Mouse (Mus musculus): ENCODE measurements at regions not wholly inside any gene's neighbourhood (a gene's known extent, or its start where the extent isn't known, plus 50 kb on each side); places are given as distances from the start of the nearest gene placed in this dataset.

- no peaks in the 10 kb centered on the region for H3K9me3 ChIP-seq (ENCODE audit: control insufficient read depth, low read length)
- 85% methylated on average over 11 of the region's 11 CpGs for WGBS
- peaks cover 5% of the 10 kb centered on the region; the same call in 1 of the 2 replicates for H3K4me1 ChIP-seq (replicated peaks; ENCODE audit: control insufficient read depth, insufficient read depth, low read length)
- DNase-seq (ENCODE audit: low spot score): no peak
- ATAC-seq (ENCODE audit: low FRiP score): no peak
- H3K9ac ChIP-seq: no peak overlapping the region
- no peaks in the 10 kb centered on the region for H3K27me3 ChIP-seq (ENCODE audit: control insufficient read depth, insufficient read depth, low read length)
- H3K27ac ChIP-seq: no peak overlapping the region
- H3K4me2 ChIP-seq (replicated peaks): no peak overlapping the region
- H3K36me3 ChIP-seq (replicated peaks; ENCODE audit: control insufficient read depth, insufficient read depth): no peaks in the 10 kb centered on the region
- H3K4me3 ChIP-seq (replicated peaks; ENCODE audit: low read length): no peak overlapping the region
Measured at GRCm38 (mm10) chr17:63690829-63691689, 171.8 kb upstream of the Fer start.

GRCm38 (mm10) chr17:63691690-63691968, 171.2 kb upstream of the Fer start:
- Histone ChIP-seq H3K27ac (no peak overlapping the region), H3K4me2 (replicated peaks) (no peak overlapping the region), H3K9me3 (ENCODE audit: control insufficient read depth, low read length) (no peaks in the 10 kb centered on the region), H3K9ac (no peak overlapping the region), H3K36me3 (replicated peaks; ENCODE audit: control insufficient read depth, insufficient read depth) (no peaks in the 10 kb centered on the region), H3K4me3 (replicated peaks; ENCODE audit: low read length) (no peak overlapping the region), H3K4me1 (replicated peaks; ENCODE audit: control insufficient read depth, insufficient read depth, low read length) (no peaks in the 10 kb centered on the region), H3K27me3 (ENCODE audit: control insufficient read depth, insufficient read depth, low read length) (no peaks in the 10 kb centered on the region)
- WGBS: 79% methylated on average over 3 of the region's 3 CpGs
- DNase-seq (ENCODE audit: low spot score) (no peak), ATAC-seq (ENCODE audit: low FRiP score) (no peak)

GRCm38 (mm10) chr17:63693274-63693673, 169.6 kb upstream of the Fer start:
- H3K4me1 ChIP-seq (replicated peaks; ENCODE audit: control insufficient read depth, insufficient read depth, low read length): no peaks in the 10 kb centered on the region
- H3K9ac ChIP-seq: no peak overlapping the region
- H3K4me3 ChIP-seq (replicated peaks; ENCODE audit: low read length): no peak overlapping the region
- no peaks in the 10 kb centered on the region for H3K27me3 ChIP-seq (ENCODE audit: control insufficient read depth, insufficient read depth, low read length)
- no peak overlapping the region for H3K27ac ChIP-seq
- no peak for ATAC-seq (ENCODE audit: low FRiP score)
- no peak for DNase-seq (ENCODE audit: low spot score)
- 71% methylated on average over 1 of the region's 1 CpGs for WGBS
- H3K36me3 ChIP-seq (replicated peaks; ENCODE audit: control insufficient read depth, insufficient read depth): no peaks in the 10 kb centered on the region
- no peaks in the 10 kb centered on the region for H3K9me3 ChIP-seq (ENCODE audit: control insufficient read depth, low read length)
- no peak overlapping the region for H3K4me2 ChIP-seq (replicated peaks)

- no peak overlapping the region for H3K27ac ChIP-seq
- no peak overlapping the region for H3K9ac ChIP-seq
- ATAC-seq (ENCODE audit: low FRiP score) (no peak), DNase-seq (ENCODE audit: low spot score) (no peak)
- no peak overlapping the region for H3K4me2 ChIP-seq (replicated peaks)
- no peaks in the 10 kb centered on the region for H3K4me1 ChIP-seq (replicated peaks; ENCODE audit: control insufficient read depth, insufficient read depth, low read length)
- WGBS: 86% methylated on average over 6 of the region's 6 CpGs
- no peaks in the 10 kb centered on the region for H3K36me3 ChIP-seq (replicated peaks; ENCODE audit: control insufficient read depth, insufficient read depth)
- no peaks in the 10 kb centered on the region for H3K9me3 ChIP-seq (ENCODE audit: control insufficient read depth, low read length)
- no peaks in the 10 kb centered on the region for H3K27me3 ChIP-seq (ENCODE audit: control insufficient read depth, insufficient read depth, low read length)
- H3K4me3 ChIP-seq (replicated peaks; ENCODE audit: low read length): no peak overlapping the region
Measured at GRCm38 (mm10) chr17:63699537-63699936, 163.3 kb upstream of the Fer start.

GRCm38 (mm10) chr17:63704991-63705390, 157.9 kb upstream of the Fer start:
- no peaks in the 10 kb centered on the region for H3K4me1 ChIP-seq (replicated peaks; ENCODE audit: control insufficient read depth, insufficient read depth, low read length)
- H3K4me3 ChIP-seq (replicated peaks; ENCODE audit: low read length): no peak overlapping the region
- no peaks in the 10 kb centered on the region for H3K9me3 ChIP-seq (ENCODE audit: control insufficient read depth, low read length)
- H3K36me3 ChIP-seq (replicated peaks; ENCODE audit: control insufficient read depth, insufficient read depth): no peaks in the 10 kb centered on the region
- no peak for DNase-seq (ENCODE audit: low spot score)
- H3K4me2 ChIP-seq (replicated peaks): no peak overlapping the region
- H3K27ac ChIP-seq: no peak overlapping the region
- H3K27me3 ChIP-seq (ENCODE audit: control insufficient read depth, insufficient read depth, low read length): no peaks in the 10 kb centered on the region
- no peak for ATAC-seq (ENCODE audit: low FRiP score)
- H3K9ac ChIP-seq: no peak overlapping the region
- WGBS: 91% methylated on average over 3 of the region's 3 CpGs

GRCm38 (mm10) chr17:63712937-63713336, 149.9 kb upstream of the Fer start:
- H3K4me3 ChIP-seq (replicated peaks; ENCODE audit: low read length): no peak overlapping the region
- ATAC-seq (ENCODE audit: low FRiP score): no peak
- H3K9ac ChIP-seq: no peak overlapping the region
- no peak for DNase-seq (ENCODE audit: low spot score)
- H3K4me2 ChIP-seq (replicated peaks): no peak overlapping the region
- H3K27me3 ChIP-seq (ENCODE audit: control insufficient read depth, insufficient read depth, low read length): no peaks in the 10 kb centered on the region
- 58% methylated on average over 6 of the region's 6 CpGs for WGBS
- H3K27ac ChIP-seq: no peak overlapping the region
- H3K9me3 ChIP-seq (ENCODE audit: control insufficient read depth, low read length): no peaks in the 10 kb centered on the region
- H3K36me3 ChIP-seq (replicated peaks; ENCODE audit: control insufficient read depth, insufficient read depth): no peaks in the 10 kb centered on the region
- H3K4me1 ChIP-seq (replicated peaks; ENCODE audit: control insufficient read depth, insufficient read depth, low read length): no peaks in the 10 kb centered on the region

GRCm38 (mm10) chr17:63715687-63716086, 147.2 kb upstream of the Fer start:
- WGBS: 89% methylated on average over 9 of the region's 9 CpGs
- Histone ChIP-seq H3K27me3 (ENCODE audit: control insufficient read depth, insufficient read depth, low read length) (no peaks in the 10 kb centered on the region), H3K36me3 (replicated peaks; ENCODE audit: control insufficient read depth, insufficient read depth) (no peaks in the 10 kb centered on the region), H3K9ac (no peak overlapping the region), H3K9me3 (ENCODE audit: control insufficient read depth, low read length) (no peaks in the 10 kb centered on the region), H3K4me2 (replicated peaks) (no peak overlapping the region), H3K4me3 (replicated peaks; ENCODE audit: low read length) (no peak overlapping the region), H3K4me1 (replicated peaks; ENCODE audit: control insufficient read depth, insufficient read depth, low read length) (peaks cover 10% of the 10 kb centered on the region; the same call in 1 of the 2 replicates), H3K27ac (0 out of 2 replicates have a peak overlapping the region, but pooled peaks have one; percentile 9)
- ATAC-seq (ENCODE audit: low FRiP score) (no peak), DNase-seq (ENCODE audit: low spot score) (no peak)

- no peak overlapping the region for H3K4me2 ChIP-seq (replicated peaks)
- DNase-seq (ENCODE audit: low spot score): no peak
- H3K4me1 ChIP-seq (replicated peaks; ENCODE audit: control insufficient read depth, insufficient read depth, low read length): peaks cover 10% of the 10 kb centered on the region; the same call in 1 of the 2 replicates
- H3K9me3 ChIP-seq (ENCODE audit: control insufficient read depth, low read length): no peaks in the 10 kb centered on the region
- WGBS: 42% methylated on average over 6 of the region's 6 CpGs
- no peaks in the 10 kb centered on the region for H3K27me3 ChIP-seq (ENCODE audit: control insufficient read depth, insufficient read depth, low read length)
- no peak overlapping the region for H3K4me3 ChIP-seq (replicated peaks; ENCODE audit: low read length)
- no peaks in the 10 kb centered on the region for H3K36me3 ChIP-seq (replicated peaks; ENCODE audit: control insufficient read depth, insufficient read depth)
- no peak overlapping the region for H3K9ac ChIP-seq
- ATAC-seq (ENCODE audit: low FRiP score): no peak
- 0 out of 2 replicates have a peak overlapping the region, but pooled peaks have one; percentile 9 for H3K27ac ChIP-seq
Measured at GRCm38 (mm10) chr17:63716161-63716560, 146.7 kb upstream of the Fer start.

GRCm38 (mm10) chr17:63717051-63717578, 145.7 kb upstream of the Fer start:
- no peak for ATAC-seq (ENCODE audit: low FRiP score)
- Histone ChIP-seq H3K4me2 (replicated peaks) (no peak overlapping the region), H3K9ac (no peak overlapping the region), H3K4me3 (replicated peaks; ENCODE audit: low read length) (no peak overlapping the region), H3K36me3 (replicated peaks; ENCODE audit: control insufficient read depth, insufficient read depth) (no peaks in the 10 kb centered on the region), H3K27ac (no peak overlapping the region), H3K9me3 (ENCODE audit: control insufficient read depth, low read length) (no peaks in the 10 kb centered on the region), H3K4me1 (replicated peaks; ENCODE audit: control insufficient read depth, insufficient read depth, low read length) (peaks cover 10% of the 10 kb centered on the region; the same call in 1 of the 2 replicates), H3K27me3 (ENCODE audit: control insufficient read depth, insufficient read depth, low read length) (no peaks in the 10 kb centered on the region)
- 52% methylated on average over 9 of the region's 9 CpGs for WGBS
- DNase-seq (ENCODE audit: low spot score): no peak
